Mouse (Mus musculus): ENCODE measurements at regions not wholly inside any gene's neighbourhood (a gene's known extent, or its start where the extent isn't known, plus 50 kb on each side); places are given as distances from the start of the nearest gene placed in this dataset.

DNA sequence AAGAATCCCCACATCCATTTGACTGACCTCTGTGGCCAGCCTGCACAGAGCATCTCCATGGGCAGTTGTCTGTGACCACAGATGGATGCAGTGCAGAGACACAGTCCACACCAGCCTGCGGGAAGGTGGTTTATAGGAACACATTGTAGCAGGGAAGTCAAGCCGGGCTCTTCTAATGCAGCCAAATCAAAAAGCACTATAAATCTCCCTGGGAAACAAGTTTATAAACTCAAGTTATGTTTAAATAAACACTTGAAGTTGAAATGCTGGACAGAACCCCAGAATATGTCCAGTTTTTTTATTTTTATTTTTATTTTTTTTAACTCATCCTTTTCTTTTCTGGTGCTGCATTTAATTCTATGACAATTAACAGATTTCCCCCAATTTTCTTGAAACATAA lies 182.1 kb upstream of the Gm765 start:
- TF ChIP-seq EP300 (IDR thresholded peaks at IDR 0.05; ENCODE audit: low read depth), result no peak
- no peak for TF ChIP-seq CTCF (IDR thresholded peaks at IDR 0.05; ENCODE audit: low read depth)

All from liver, postnatal 0 days (tissue).